Mouse (Mus musculus): Measurements from ENCODE around the gene Cacnb1. TPM values are rescaled to one million over a fixed set of nuclear protein-coding genes. Genes with fewer than 3 reads are reported as not detected.
A peak's percentile ranks its signal among the peaks of the same experiment; 100 is the strongest.

Cacnb1 gene
- polyA plus RNA-seq, 1 experiment from 2014 or later = 5.8 TPM

- no peaks in the 10 kb centered on the region for H3K9me3 ChIP-seq (replicated peaks)
- H3K4me1 ChIP-seq (replicated peaks) = peaks cover 41% of the 10 kb centered on the region
- H3K9ac ChIP-seq = peak overlapping the region; percentile 75
- 0% methylated on average over 23 of the region's 23 CpGs for WGBS
- H3K4me3 ChIP-seq = peak overlapping the region; percentile 62
- no peaks in the 10 kb centered on the region for H3K27me3 ChIP-seq
- no peaks in the 10 kb centered on the region for H3K36me3 ChIP-seq
- H3K4me2 ChIP-seq = peak overlapping the region; percentile 98
- H3K27ac ChIP-seq = peak overlapping the region; percentile 85
- ATAC-seq (replicated peaks; ENCODE audit: insufficient number of reproducible peaks, insufficient read depth, low FRiP score, low read depth) = no peak
These were observed 630 bp downstream of the Cacnb1 start for GRCm38 (mm10) chr11:98022253-98022554.

DNA sequence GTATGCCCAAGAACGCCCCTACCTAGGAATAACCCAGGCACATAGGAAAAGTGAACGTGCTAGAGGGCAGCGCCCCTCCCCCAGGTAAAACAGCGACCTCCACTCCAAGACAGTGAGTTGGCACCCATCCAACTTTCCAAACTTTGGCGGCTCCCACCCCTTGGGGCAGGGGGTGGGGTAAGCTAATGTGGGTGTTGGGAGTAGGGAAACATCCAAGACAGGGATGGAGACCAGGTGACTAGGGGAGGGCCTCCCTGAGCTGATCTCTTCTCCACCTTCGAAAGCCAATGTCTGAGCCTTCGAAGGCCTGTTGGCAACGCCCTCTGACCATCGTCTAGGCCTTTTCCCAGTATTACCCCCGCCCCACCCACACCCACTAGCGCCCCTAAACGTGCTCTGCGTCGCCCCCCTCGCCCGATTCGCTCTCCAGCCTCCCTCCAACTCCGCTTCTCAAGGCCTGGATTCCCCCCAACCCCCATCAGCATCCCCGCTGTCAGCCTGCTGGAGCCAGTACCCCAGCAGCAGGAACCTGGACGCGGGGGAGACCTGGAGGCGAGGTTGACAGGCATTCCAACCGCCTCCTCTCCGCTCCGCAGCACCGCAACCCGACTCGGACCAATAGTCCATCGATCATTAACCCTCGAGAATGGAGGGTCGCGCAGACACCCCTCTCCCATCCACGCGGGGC lies 1.1 kb downstream of the Cacnb1 start:
- 6% methylated on average over 34 of the region's 34 CpGs for WGBS
- Histone ChIP-seq H3K9ac (peak overlapping the region; percentile 75), H3K4me3 (peak overlapping the region; percentile 62), H3K9me3 (replicated peaks) (no peaks in the 10 kb centered on the region), H3K4me2 (peak overlapping the region; percentile 98), H3K36me3 (no peaks in the 10 kb centered on the region), H3K4me1 (replicated peaks) (peaks cover 41% of the 10 kb centered on the region), H3K27me3 (no peaks in the 10 kb centered on the region), H3K27ac (peak overlapping the region; percentile 85)
- ATAC-seq (replicated peaks; ENCODE audit: insufficient number of reproducible peaks, insufficient read depth, low FRiP score, low read depth) = no peak

DNA sequence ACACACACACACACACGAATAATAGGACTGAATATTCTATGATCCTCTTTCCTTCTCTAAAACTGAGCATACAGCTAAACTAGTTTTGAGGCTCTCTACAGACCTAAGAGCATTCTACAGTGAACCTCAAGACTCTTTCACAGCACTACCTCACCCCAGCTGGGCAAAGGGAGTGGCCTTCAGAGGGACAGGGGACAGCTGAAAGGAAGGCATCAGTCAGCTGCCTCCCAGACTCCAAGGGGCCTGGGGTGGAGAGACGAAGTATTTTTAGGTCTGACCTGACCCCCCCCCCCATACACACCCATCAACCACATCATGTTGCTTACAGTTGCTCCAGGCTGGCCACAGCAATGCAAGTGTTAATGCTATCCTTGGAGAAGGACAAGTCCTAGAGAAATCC lies 1.7 kb downstream of the Cacnb1 start:
- 56% methylated on average over 2 of the region's 2 CpGs for WGBS
- Histone ChIP-seq H3K4me2 (peak overlapping the region; percentile 98), H3K9ac (no peak overlapping the region), H3K27ac (no peak overlapping the region), H3K4me1 (replicated peaks) (peaks cover 40% of the 10 kb centered on the region), H3K9me3 (replicated peaks) (no peaks in the 10 kb centered on the region), H3K36me3 (no peaks in the 10 kb centered on the region), H3K27me3 (no peaks in the 10 kb centered on the region), H3K4me3 (peak overlapping the region; percentile 62)
- no peak for ATAC-seq (replicated peaks; ENCODE audit: insufficient number of reproducible peaks, insufficient read depth, low FRiP score, low read depth)

- Histone ChIP-seq H3K27me3 (no peaks in the 10 kb centered on the region), H3K36me3 (no peaks in the 10 kb centered on the region), H3K4me2 (no peak overlapping the region), H3K27ac (no peak overlapping the region), H3K4me1 (replicated peaks) (peaks cover 36% of the 10 kb centered on the region), H3K9me3 (replicated peaks) (no peaks in the 10 kb centered on the region), H3K9ac (no peak overlapping the region), H3K4me3 (no peak overlapping the region)
- no peak for ATAC-seq (replicated peaks; ENCODE audit: insufficient number of reproducible peaks, insufficient read depth, low FRiP score, low read depth)
- WGBS = 71% methylated on average over 1 of the region's 1 CpGs
These were observed 2.1 kb downstream of the Cacnb1 start for GRCm38 (mm10) chr11:98020710-98021109.

DNA sequence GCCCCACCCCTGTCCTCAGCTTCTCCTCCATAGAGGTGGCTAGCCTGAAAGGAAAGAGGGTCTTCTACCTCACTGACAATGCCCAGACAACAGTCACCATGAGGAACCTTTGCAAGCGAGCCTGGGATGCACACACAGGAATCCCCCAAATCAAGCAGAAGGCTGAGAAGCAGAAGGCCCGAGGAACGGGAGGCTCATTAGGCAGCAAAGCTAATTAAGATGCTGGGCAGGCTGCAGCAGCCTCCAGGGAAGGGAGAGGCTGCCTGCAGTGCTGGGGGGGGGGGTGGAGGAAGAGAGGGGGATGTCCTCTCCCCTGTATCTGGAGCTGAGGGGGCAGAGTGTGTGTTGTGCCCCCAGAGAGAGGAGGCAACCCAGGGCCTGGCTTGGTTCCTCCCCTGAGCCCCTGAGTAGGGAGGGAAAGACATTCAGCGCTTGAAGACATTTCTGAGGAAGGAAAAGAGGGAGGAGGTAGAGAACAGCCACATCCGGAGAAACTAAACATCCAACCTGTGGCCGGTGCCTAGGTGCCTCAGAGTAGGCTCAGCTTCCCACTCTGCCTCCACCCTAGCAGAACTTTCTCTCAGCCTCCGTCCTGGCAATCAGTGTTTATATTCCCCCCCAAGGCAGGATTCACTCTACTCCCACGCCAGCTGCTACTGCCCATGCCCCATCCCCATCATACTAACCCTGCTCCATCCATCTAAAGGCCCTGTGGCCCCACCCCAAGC lies 2.8 kb downstream of the Cacnb1 start:
- H3K4me3 ChIP-seq = no peak overlapping the region
- no peaks in the 10 kb centered on the region for H3K27me3 ChIP-seq
- H3K4me2 ChIP-seq = no peak overlapping the region
- peaks cover 34% of the 10 kb centered on the region for H3K4me1 ChIP-seq (replicated peaks)
- H3K27ac ChIP-seq = no peak overlapping the region
- ATAC-seq (replicated peaks; ENCODE audit: insufficient number of reproducible peaks, insufficient read depth, low FRiP score, low read depth) = no peak
- WGBS = 42% methylated on average over 8 of the region's 8 CpGs
- H3K9me3 ChIP-seq (replicated peaks) = no peaks in the 10 kb centered on the region
- no peak overlapping the region for H3K9ac ChIP-seq
- no peaks in the 10 kb centered on the region for H3K36me3 ChIP-seq

DNA sequence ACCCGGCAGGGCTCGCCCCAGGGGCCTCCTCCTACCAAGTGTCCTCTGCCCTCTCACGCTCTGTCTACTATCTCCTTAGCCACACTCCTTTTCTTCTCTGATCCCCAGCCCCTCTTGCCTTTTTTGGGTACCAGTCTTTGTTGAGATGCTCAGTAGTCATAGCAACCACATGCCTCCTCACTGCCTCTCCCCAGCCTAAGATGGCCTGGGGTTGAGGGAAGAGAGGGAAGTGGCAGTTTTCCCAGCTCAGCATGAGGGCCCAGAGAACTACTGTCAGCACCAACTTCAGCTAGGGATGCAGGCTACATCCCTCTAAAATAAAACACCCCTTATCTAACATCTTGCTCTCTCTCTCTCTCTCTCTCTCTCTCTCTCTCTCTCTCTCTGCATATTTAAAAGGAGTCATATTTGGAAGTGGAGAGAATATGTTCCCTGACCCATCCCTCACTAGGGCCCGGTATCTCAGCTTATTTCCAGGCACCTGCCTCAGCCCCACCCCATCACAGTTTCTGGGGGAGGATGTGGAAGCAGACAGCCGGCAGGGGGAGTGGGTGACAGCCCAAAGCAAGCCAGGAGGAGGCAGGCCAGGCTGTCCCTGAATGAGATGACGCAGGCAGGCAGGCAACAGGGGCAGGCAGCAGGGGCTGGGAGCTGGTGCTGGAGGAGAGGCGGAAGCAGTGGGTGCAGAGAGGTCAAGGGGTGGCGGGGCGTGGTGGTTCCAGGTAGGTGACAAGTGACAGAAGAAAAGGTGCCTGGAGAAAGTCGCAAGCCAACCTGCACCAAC lies 3.8 kb downstream of the Cacnb1 start:
- peaks cover 34% of the 10 kb centered on the region for H3K4me1 ChIP-seq (replicated peaks)
- ATAC-seq (replicated peaks; ENCODE audit: insufficient number of reproducible peaks, insufficient read depth, low FRiP score, low read depth) = no peak
- H3K4me3 ChIP-seq = no peak overlapping the region
- H3K9me3 ChIP-seq (replicated peaks) = no peaks in the 10 kb centered on the region
- 43% methylated on average over 10 of the region's 10 CpGs for WGBS
- H3K4me2 ChIP-seq = no peak overlapping the region
- no peak overlapping the region for H3K27ac ChIP-seq
- H3K36me3 ChIP-seq = no peaks in the 10 kb centered on the region
- no peaks in the 10 kb centered on the region for H3K27me3 ChIP-seq
- H3K9ac ChIP-seq = no peak overlapping the region

DNA sequence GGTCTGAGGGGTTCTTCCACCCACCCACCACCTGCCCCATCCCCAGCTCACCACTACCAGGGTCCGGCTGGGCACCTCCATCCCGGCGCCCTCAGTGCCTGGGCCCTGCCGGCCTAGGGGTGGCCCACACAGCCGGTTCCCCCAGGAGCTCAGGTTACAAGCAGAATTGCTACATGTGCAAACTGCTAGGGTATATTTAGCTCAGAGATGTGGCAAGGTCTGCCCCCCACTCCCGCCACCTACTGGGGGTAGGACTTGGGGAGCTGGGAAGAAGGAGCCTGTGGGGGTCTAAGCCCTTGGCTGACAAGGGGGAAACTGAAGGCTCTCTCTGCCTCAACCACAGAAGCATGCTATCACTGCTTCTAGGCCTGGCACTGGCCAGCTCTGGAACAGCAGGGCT lies 4.6 kb downstream of the Cacnb1 start:
- Histone ChIP-seq H3K9ac (peak overlapping the region; percentile 38; the same call in 1 of the 2 replicates), H3K4me1 (replicated peaks) (peaks cover 33% of the 10 kb centered on the region), H3K27ac (no peak overlapping the region), H3K27me3 (no peaks in the 10 kb centered on the region), H3K36me3 (no peaks in the 10 kb centered on the region), H3K4me2 (no peak overlapping the region), H3K9me3 (replicated peaks) (no peaks in the 10 kb centered on the region), H3K4me3 (no peak overlapping the region)
- 54% methylated on average over 6 of the region's 6 CpGs for WGBS
- no peak for ATAC-seq (replicated peaks; ENCODE audit: insufficient number of reproducible peaks, insufficient read depth, low FRiP score, low read depth)

- H3K9ac ChIP-seq = no peak overlapping the region
- H3K4me3 ChIP-seq = no peak overlapping the region
- H3K4me2 ChIP-seq = no peak overlapping the region
- 69% methylated on average over 4 of the region's 4 CpGs for WGBS
- no peak for ATAC-seq (replicated peaks; ENCODE audit: insufficient number of reproducible peaks, insufficient read depth, low FRiP score, low read depth)
- no peaks in the 10 kb centered on the region for H3K9me3 ChIP-seq (replicated peaks)
- no peak overlapping the region for H3K27ac ChIP-seq
- no peaks in the 10 kb centered on the region for H3K36me3 ChIP-seq
- peaks cover 25% of the 10 kb centered on the region for H3K4me1 ChIP-seq (replicated peaks)
- peaks cover 3% of the 10 kb centered on the region for H3K27me3 ChIP-seq
These were observed 6.0 kb downstream of the Cacnb1 start for GRCm38 (mm10) chr11:98016824-98017223.

DNA sequence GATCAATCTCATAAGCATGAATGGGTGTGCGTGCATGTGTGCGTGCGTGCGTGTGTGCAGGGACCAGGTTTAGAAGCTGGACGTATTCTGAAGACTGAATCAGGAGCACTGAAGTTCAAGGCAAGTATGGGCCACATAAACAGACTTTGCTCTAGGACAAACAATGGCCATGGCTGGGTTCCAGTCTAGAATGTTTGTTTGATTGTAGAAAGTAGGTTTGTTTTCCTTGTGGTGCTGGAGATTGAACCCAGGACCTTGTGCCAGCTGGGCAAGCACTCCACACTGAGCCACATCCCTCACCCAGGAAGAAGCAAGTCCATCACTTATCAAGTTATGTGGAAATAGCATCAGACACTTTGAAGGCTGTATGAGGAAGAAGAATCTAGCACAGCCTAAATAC lies 6.7 kb downstream of the Cacnb1 start:
- Histone ChIP-seq H3K4me2 (no peak overlapping the region), H3K27ac (no peak overlapping the region), H3K27me3 (peaks cover 6% of the 10 kb centered on the region), H3K9me3 (replicated peaks) (no peaks in the 10 kb centered on the region), H3K4me1 (replicated peaks) (peaks cover 18% of the 10 kb centered on the region), H3K9ac (no peak overlapping the region), H3K4me3 (no peak overlapping the region), H3K36me3 (no peaks in the 10 kb centered on the region; the same call in 1 of the 2 replicates)
- 91% methylated on average over 5 of the region's 5 CpGs for WGBS
- no peak for ATAC-seq (replicated peaks; ENCODE audit: insufficient number of reproducible peaks, insufficient read depth, low FRiP score, low read depth)

DNA sequence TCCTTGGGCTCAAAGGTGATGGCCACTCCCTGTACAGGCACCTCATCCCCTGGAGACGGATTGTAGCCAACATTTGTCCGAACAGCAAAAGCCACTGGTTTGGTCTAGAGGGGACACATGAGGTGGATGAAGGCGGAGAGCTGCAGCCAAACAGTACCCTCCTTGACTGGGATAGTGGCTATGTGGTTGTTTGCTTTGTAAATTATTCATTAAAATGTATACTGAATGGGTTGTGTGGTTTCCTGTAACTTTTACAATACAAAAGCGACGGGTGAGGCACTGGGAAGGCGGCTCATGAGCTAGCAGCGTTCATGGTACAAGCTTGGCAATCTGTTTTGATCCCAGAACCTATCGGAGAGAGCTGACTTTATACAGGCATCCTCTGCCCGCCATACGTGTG lies 10.0 kb downstream of the Cacnb1 start:
- 82% methylated on average over 10 of the region's 10 CpGs for WGBS
- Histone ChIP-seq H3K4me3 (no peak overlapping the region), H3K36me3 (no peaks in the 10 kb centered on the region; the same call in 1 of the 2 replicates), H3K4me2 (no peak overlapping the region), H3K9ac (no peak overlapping the region), H3K9me3 (replicated peaks) (no peaks in the 10 kb centered on the region), H3K27ac (no peak overlapping the region), H3K27me3 (peaks cover 6% of the 10 kb centered on the region), H3K4me1 (replicated peaks) (no peaks in the 10 kb centered on the region)
- ATAC-seq (replicated peaks; ENCODE audit: insufficient number of reproducible peaks, insufficient read depth, low FRiP score, low read depth) = no peak

DNA sequence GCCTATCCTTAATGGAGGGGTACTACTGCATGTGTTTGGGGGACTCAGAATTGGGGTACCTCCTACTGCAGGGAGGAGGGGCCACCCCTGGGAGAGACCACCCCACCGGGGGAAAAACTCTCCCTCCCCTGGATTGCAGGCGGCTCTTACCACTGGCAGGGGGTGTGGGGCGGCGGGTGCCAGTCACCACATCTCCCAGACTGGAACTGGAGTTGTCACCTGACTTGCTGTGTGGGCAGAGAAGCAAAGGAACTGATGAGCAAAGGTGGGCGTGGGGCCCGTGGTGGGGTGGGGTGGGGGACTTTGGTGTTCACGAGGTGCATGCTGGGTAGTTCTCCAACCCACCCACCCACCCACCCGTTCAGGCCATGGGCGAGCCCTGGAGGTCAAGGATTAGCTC lies 11.1 kb downstream of the Cacnb1 start:
- Histone ChIP-seq H3K9ac (no peak overlapping the region), H3K4me3 (no peak overlapping the region), H3K36me3 (no peaks in the 10 kb centered on the region; the same call in 1 of the 2 replicates), H3K9me3 (replicated peaks) (no peaks in the 10 kb centered on the region), H3K4me1 (replicated peaks) (no peaks in the 10 kb centered on the region), H3K4me2 (no peak overlapping the region), H3K27ac (no peak overlapping the region), H3K27me3 (peaks cover 6% of the 10 kb centered on the region)
- 50% methylated on average over 9 of the region's 9 CpGs for WGBS
- no peak for ATAC-seq (replicated peaks; ENCODE audit: insufficient number of reproducible peaks, insufficient read depth, low FRiP score, low read depth)
